Mouse (Mus musculus) spleen, embryonic (tissue): ENCODE data around the gene Lmtk3.

Source experiments
- CTCF ChIA-PET: fragments of 350-600 bp; sonication (Branson Sonifier 250); formaldehyde crosslinking; loops from one replicate; lab custom pipeline; 2022; lab: Charles Lee

Lmtk3 gene

GRCm38 (mm10) chr7:45848447-45849027 is 65.0 kb downstream of the Lmtk3 start:
- CTCF ChIA-PET, result no interaction called here

DNA sequence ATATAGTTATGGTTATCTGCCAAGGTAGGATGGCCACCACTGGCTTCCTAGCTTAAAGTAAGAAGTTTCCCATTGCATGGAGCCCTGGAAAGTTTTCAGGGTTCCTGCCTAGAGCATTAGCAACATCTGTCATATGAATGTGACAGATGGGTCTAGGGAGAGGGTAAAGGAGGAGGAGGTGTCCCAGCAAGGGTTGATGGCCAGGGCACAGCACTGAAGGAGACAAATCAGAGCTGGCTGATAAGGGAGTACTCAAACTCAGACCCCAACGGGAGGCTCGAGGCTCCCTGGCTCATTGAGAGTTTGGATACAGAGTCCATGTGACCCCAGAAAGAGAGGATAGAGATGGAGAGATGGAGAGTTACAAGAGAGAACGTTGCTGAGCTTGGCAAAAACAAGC is 67.1 kb downstream of the Lmtk3 start:
- CTCF ChIA-PET, result no interaction called here

DNA sequence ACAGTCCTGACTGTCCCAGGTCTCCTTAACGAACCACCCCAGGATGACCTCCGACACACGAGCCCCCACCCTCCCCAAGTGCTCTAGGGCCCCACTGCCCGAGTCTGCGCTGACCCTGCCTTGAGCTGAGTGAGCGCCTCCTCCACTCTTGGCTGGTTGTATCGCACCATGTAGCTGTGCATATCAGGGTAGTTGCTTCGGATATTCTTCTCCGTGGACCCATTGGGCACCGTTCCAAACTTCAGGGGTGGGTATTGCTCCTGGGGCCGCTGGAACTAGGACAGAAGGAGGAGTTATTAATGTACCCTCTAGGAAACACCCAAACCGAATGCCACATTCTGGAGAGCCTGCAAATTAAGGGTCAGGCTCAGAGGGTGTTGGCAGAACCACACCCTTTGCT is 69.6 kb downstream of the Lmtk3 start:
- CTCF ChIA-PET, result interaction anchor here (0.5 kb wide), 1 partner anchor 10 kb away, joined by 6 read pairs; no protein-coding TSS in a partner anchor
